Mouse (Mus musculus) adrenal gland, postnatal 36 days (tissue): ENCODE measurements at regions not wholly inside any gene's neighbourhood (a gene's known extent, or its start where the extent isn't known, plus 50 kb on each side); places are given as distances from the start of the nearest gene placed in this dataset.

Experiments
- DNase-seq, 2 experiments: peaks; one replicate each; pipeline ENCODE4 v3.0.0; 2021; ENCODE audit warnings: mixed read lengths in 1 of 2

DNA sequence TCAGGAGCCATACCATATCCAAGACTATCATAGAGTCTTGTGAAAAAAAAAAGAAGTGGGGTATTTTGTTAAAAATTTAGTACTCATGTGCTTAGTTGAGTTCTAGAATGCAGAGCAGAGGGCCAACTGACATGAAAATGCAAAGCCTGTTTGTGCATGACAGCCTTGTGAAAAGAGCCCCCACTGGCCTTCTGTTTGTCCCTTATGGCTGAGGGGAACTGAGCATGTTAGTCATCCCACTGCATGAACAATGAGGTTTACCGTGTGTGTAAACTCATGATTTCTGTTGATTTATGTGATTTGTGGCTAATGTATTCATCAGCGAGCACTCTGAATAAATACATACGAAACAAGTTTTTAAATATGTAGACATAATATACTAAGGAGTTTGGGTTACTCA is 266.1 kb upstream of the Nox3 start:
- DNase-seq = no peak

DNA sequence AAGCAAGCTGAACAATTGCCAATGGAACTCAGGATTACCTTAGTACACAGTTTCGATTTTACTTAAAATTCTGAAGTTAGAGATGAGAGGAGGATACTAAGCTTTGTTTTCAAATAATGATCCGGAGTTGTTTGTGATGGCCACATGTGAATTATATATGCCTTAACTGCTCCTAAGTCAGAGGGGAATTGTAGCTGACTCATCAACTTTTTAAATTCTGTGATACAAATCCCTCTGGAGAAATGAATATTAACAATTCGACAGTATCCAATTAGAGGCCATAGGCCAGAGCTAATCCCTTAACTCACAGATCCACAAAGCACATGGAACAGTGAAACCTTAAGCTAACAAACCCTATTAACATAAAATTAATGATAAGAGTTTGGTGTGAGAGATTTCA is 250.5 kb upstream of the Nox3 start:
- DNase-seq = no peak

DNA sequence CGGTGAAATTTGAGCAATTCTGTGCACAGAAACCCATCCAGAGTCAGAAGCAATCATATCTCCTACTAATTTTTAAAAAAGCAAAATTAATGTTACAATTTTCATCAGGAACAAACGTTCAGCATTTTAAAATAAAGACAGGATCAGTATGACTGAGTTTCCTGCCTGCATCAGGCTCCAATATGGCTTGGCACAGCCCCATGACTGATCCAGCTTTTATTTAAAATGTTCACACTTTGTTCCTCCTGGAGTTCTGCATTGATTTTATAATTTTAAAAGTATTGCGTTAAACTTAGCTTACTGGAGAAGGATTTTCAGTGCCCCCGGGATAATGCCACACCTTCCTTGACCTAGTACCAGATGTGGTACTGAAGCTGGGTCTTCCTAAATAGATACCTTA is 240.3 kb upstream of the Nox3 start:
- DNase-seq = no peak

DNA sequence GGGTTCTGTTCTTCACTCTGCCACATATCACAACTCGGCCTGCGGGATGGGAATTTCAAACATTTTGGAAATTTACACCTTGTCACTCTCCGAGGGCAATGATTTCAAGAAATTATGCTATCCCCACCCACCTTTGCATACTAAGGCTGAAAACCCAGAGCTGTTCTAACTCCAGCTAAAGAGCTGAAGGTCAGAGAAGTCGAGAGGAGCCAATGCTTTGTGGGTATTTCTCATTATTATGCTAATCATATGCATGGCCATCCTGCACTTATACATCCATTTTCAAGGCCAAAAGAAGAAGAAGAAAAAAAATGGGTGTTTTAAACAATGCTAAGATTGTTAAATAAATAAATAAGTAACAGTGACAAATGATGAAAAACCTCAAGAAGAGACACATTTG is 237.1 kb upstream of the Nox3 start:
- DNase-seq = no peak

DNA sequence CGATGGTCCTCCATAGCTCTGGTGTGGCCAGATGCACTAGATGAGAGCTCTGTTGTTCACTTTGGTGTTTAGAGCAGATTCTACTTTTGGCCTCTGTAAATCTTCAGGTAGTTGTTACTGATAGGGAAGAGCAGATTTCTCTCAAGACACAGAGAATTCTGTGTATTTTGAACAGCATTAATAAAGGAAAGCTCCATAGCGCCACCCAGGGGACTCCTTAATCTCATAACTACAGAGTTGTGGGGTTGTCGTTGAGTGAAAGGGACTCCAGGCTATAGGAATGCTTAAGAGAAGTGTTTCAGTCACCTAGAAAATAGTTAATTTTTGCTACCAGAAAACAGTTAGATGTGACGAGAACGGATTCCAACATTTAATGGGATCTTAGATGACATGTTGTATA is 236.0 kb upstream of the Nox3 start:
- DNase-seq = peak; percentile 21 to 53

DNA sequence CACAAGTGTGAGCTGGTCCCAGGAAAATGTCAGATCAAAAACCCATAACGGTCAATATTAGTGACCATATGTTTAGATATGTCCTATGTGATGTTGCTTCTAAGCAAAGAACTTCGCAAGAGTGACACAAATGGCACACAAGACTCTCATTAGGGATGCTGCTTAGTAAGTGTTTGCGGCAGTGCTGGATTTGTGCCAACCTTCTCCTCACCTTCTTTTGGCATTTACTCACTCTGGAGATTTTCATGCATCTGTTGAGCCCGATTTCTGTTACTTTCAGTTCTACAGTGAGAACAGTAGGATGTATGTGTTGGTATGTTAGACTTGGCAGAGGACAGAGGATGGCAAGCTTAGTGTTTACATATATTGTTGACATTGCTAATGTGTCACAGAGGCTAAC is 231.0 kb upstream of the Nox3 start:
- no peak for DNase-seq

DNA sequence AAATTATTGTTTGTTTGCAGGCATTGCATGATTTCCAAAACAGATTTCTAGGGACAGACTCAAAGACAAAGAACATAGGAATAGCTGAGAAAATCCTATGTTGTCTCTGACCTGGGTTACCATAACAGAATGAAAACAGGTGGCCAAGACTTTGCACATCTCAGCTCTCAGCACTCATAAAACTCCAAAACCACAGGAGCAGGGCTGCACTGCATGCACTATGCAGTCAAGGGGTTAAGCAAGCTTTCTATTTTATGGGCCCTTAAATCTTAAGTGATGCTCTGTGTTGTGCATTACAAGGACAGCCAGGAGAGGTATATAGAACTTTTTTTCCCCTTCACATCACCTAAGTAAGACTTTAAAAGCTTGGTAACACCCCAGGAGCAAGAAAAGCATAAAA is 224.2 kb upstream of the Nox3 start:
- no peak for DNase-seq

DNA sequence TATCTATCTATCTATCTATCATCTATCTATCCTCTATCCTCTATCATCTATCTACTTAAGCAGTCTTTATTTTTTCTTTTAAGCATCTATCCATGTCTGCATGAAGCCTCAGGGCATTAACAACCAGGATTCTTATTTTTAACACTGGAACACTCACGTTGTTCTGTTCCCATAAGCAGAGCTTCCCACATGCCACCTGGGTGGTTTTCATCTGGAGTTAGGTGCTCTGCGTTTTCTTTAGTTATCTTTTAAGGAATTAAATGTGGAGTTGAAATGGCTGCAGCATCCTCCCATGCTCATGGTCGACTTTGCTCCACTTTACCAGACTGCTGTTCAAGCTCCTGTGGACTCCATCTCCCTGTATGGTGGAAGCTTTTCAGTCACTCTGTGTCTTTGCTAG is 196.8 kb upstream of the Nox3 start:
- DNase-seq = no peak

DNA sequence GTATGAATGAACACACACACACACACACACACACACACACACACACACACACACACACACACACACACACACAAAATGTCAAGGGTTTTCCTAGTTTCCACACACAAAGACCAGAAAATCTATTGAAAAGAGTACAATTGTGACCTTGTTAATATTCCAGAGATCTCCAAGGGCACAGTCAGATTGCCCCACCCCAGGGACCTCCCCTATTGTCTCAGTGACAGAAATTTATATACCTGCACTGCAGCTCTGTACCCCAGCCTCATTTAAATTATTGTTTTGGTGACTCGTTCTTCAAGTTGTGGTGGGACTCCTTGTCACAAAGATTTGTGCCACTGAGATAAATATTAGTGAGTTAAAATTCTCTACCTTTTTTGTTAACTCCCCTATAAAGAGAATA is 187.1 kb upstream of the Nox3 start:
- peak in 1 of 2 experiments; percentile 0 for DNase-seq

DNA sequence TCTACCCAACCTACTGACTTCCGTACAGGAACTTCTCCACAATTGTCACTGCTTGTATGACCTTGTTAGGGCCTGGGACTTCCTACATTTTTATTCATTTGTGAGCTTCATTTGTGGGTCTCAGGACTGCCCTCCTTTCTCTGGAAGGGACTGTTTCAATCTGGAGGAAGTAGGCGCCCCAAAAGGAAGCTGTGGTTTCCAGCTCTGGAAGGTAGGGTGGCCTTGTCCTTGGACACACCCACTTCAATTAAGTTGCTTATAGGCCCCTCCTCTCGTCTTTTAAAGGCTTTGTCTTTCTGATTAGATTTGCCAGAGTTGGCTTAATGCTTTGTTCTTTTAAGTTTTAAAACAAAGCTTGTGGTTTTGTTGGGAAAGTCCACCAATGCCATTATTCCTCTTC is 183.0 kb upstream of the Nox3 start:
- no peak for DNase-seq

DNA sequence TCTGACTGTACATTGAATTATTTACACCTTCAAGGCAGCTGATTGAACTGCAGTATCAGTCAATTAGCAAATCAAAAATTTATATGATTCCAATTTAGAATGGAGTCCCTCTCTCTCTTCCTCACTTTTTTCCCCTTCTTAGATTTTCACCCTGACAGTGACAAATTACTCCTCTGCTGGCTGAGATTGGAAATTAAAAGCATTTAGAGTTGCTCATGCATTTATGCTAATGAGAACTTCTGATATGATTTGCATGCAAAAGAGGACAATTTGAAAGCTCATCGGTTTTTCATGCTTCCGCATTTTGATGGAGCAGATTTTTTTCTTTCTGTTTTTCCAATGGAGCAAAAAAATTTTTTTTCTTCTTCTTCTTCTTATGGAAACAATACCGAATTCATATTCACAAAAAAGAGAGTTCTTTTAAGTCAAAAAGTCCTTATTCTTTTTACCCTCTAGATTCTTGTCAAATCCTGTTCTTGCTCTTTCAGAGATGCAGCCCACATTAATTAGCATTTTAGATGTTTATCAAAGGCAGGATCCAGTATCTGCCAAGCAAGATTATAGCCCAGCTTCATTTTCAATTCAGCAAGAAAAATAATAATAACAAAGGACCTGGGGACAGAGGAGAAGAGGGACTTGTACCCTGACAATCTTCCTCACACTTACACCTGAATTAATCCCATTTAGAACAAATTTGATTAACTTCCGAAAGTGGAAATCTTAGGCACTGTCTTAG is 173.6 kb upstream of the Nox3 start:
- DNase-seq = no peak

DNA sequence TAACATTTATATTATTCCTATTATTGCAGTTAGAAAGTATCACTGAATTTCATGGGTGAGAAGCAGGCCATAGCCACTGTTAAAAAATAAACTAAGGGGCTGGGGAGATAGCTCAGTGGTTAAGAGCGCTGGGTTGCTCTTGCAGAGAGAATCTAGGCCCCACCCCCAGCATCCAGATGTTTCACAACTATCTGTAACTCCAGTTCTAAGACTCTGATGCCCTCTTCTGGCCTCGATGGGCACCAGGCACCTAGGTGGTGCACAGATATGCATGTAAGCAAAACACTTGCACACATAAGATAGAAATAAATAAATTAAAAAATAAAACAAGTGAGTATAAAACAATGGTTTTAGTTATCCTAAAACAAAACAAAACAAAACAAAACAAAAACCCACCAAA is 166.3 kb upstream of the Nox3 start:
- DNase-seq = peak; percentile 28 to 47

DNA sequence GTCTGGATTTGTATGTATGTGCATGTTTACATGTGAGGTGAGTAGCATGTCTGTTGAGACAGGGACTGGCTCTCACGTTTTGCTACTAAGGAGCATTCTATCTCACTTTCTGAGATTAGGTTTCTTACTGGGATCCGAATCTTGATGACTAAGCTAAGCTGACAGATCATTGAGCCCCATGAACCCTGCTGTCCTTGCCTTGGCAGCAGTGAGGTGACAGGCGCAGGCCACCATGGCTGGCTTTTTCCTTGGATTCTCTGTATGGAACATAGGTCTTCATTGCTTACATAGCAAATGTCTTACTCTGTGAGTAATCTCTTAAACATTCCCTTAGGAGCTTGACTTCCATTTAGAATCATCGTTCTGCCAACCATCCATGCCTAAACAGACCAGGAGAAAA is 140.3 kb upstream of the Nox3 start:
- DNase-seq = no peak

DNA sequence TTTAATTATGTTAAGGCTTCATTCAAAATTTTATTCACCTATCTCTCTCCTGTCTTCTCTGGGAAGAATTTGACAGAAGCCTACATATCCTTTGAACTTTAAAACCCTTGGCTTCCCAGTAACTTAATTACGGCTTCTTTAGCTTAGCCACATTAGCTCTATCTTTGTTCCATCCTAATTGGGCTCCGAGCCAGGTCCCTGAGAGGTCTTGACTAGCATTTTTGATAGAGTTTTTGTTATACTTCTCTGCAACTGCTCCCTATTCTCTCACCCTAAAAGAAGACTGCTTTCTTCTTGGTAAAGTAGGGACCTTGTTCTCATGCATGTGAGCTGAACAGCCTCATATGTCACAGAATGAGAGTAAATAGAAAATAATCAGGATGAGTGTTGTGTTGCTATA is 115.1 kb upstream of the Nox3 start:
- peak in 1 of 2 experiments; percentile 2 for DNase-seq

DNA sequence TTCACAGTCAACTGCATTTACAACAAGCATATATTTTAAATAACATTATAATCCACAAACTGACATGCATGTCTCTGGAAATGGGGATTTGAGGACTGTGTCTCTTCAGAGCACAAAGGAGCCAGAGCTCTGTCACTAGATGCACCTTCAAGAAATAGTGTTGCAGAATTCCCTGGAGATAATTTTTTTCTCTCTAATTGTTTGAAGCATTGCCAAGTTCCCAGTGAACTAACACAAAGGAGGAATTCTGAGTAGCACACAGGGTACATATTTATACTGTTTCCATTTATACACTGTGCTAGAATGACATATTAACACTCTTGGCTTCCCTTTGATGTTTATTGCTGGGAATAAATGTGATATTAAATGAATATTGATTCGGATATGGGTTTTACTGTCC is 107.4 kb upstream of the Nox3 start:
- no peak for DNase-seq

DNA sequence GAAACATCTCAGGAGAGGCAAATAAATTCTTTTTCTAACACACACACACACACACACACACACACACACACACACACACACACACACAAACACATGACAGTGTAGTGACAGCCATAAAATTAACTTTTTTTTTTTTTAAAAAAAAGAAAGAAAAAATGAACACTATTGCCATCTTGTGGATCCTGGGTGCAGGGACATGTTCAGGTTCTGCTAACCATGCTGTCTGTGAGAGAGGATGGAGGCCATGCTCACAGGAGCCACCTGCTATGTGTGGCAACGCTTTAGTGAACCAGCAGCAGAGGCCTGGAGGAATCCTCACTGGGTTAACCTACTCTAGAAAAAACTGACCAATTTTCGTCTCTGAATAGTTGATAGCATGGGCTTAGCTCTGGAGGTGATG is 96.5 kb upstream of the Nox3 start:
- peak; percentile 16 to 46 for DNase-seq

DNA sequence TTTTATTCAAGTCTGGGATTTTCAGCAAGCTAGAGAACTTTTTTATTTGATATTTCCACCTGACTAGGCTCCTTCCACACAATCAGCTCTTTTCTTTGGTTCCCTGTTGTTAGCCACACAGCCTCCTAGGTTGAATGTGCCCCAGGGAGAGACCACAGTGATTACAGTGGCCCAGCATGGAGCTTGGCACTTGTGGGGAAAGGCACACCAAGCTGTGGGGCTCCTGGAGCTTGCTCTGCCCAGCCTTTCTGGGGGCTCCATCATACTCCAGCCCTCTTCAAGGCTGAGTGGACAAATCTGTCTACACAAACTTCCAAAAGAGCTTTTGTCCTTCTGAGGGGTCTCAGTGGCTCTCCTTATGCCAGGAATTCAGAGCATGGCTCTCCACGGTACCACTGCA is 86.1 kb upstream of the Nox3 start:
- no peak for DNase-seq

DNA sequence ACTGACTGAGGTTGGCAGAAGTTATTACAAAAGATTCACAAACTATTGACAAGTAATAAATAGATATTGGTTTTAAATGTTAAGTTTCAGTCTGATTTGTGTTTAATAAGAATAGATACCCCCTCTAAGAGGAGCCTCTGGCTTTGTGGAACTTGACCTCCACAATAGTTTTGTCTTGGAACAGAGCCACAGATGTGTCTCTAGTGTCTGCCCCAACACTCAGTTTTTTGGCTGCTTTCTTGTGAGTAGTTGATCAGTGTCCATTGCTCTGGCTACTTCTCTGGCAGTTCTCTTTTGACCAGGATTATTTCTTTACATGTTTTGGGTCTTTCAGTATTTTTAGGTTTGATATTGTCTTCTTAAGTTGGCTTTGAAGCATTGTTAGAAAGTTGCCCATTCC is 81.6 kb upstream of the Nox3 start:
- no peak for DNase-seq

DNA sequence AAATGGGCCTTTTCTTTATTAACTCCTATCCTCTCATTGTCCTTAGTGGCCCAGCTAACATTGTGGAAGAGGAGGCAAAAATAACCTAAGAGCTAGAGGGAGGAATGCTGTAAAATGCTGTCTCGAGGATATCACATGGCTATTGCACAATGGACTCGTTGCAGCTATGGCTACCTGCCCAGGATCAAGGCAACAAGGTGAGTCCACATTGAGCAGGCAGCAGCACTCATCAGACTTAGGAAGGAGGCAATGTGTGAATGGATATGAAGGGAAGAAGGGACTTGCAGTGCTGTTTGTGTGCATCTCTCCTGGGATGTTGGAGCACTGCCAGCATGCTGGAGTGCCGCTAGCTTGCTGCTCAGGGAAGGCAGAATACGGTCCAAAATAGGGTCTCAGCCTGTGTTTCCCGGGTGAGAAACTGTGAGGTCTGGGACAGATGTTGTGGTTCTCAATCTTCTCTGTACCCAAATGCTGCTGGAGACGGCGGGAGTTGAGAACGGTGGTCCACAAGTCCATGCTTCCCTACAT is 51.8 kb upstream of the Nox3 start:
- peak in 1 of 2 experiments; percentile 19 for DNase-seq
